Mouse (Mus musculus) liver, embryonic 14.5 days (tissue): ENCODE data around the gene Pacs2.

Experiments used
- CTCF ChIP-seq: IDR thresholded peaks from 2 replicates; pipeline ENCODE4 v1.5.1; 2016; ENCODE audit warnings: antibody characterized with exemption, low read depth, control low read depth
- EP300 ChIP-seq: IDR thresholded peaks from 2 replicates; pipeline ENCODE4 v1.6.1; 2016; ENCODE audit warnings: antibody characterized with exemption, low read depth

DNA sequence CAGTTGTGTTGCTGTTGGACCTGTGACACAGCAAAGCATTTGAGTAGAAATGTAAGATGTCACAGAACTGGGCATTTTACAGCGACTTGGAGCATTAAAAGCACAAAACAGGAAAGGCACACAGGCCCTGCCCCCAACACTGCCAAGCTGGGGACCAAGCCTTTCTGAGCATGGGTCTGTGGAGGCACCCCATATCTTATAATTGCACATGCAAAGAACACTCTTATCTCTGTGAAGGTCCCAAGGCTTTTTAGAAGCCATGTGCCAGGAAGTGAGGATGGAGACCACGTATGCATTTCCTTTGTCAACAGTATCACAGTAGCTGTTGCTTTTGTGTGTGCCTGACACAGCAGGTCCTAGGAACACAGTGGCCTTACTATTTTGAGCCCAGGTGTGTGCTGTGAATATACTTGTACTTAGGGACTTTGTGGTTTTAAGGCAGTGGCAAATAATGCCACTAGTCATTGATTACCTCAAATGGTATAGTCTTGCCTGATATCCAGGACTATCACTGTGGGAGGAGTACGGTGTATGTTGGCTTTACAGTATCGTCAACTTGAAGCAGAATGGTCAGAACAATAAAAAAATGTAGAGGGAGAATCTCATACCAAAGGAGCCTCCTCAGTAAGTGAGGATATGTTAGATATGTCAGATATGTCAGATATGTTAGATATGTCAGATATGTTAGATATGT is 93.3 kb downstream of the Pacs2 start:
- TF ChIP-seq EP300 (peak; percentile 93), CTCF (no peak)
